Mouse (Mus musculus) C2C12 (cell line): ENCODE data around the gene Taok1.

Experiments used
- CEBPB ChIP-seq: IDR thresholded peaks from one replicate; pipeline ENCODE4 v1.6.1; 2011; ENCODE audit warnings: low read depth, mild to moderate bottlenecking, control low read depth, moderate library complexity
- CTCF ChIP-seq: IDR thresholded peaks from one replicate; pipeline ENCODE4 v1.5.1; 2011; ENCODE audit not compliant: control insufficient read depth, insufficient read depth, insufficient read length
- FOSL1 ChIP-seq: IDR thresholded peaks from one replicate; pipeline ENCODE4 v1.8.0; 2011; ENCODE audit warnings: mild to moderate bottlenecking, low read length; ENCODE audit not compliant: poor library complexity, insufficient read depth, severe bottlenecking
- MYOD1 ChIP-seq: IDR thresholded peaks from one replicate; pipeline ENCODE4 v1.6.1; 2011; ENCODE audit warnings: low read depth; ENCODE audit not compliant: control insufficient read depth, insufficient read length
- MYOG ChIP-seq: IDR thresholded peaks from one replicate; pipeline ENCODE4 v1.6.1; 2011; ENCODE audit not compliant: control insufficient read depth, insufficient read length; ENCODE audit errors: extremely low read depth
- USF1 ChIP-seq: IDR thresholded peaks from one replicate; pipeline ENCODE4 v1.6.1; 2011; ENCODE audit warnings: low read depth, mild to moderate bottlenecking, control low read depth, moderate library complexity

GRCm38 (mm10) chr11:77606835-77607537 is 629 bp downstream of the Taok1 start:
- TF ChIP-seq CTCF: no peak
- TF ChIP-seq MYOD1: no peak
- no peak for TF ChIP-seq USF1
- TF ChIP-seq FOSL1: no peak
- no peak for TF ChIP-seq CEBPB
- no peak for TF ChIP-seq MYOG
